Mouse (Mus musculus) MEL (cell line): ENCODE data around the gene Ermard.

ENCODE experiments used
- CHD2 ChIP-seq: IDR thresholded peaks from 2 replicates; pipeline ENCODE4 v1.6.1; 2011; ENCODE audit warnings: low read length, improper control_type of control experiment
- EP300 ChIP-seq, 2 experiments: IDR thresholded peaks; 2 replicates each; pipeline ENCODE4 v1.6.1; 2011; ENCODE audit warnings: improper control_type of control experiment in 2 of 2, low read length in 2 of 2, low read depth in 1 of 2, mild to moderate bottlenecking in 1 of 2
- HCFC1 ChIP-seq: IDR thresholded peaks from 2 replicates; pipeline ENCODE4 v1.6.1; 2012; ENCODE audit warnings: low read depth, mild to moderate bottlenecking, inconsistent platforms, low read length, improper control_type of control experiment, moderate library complexity
- MAFK ChIP-seq: IDR thresholded peaks from 2 replicates; pipeline ENCODE4 v1.6.1; 2011; ENCODE audit warnings: low read depth, mild to moderate bottlenecking, low read length, improper control_type of control experiment, borderline replicate concordance
- MEF2A ChIP-seq: IDR thresholded peaks from 2 replicates; pipeline ENCODE4 v1.6.1; 2014; ENCODE audit warnings: low read depth, mild to moderate bottlenecking, inconsistent platforms, low read length, improper control_type of control experiment; ENCODE audit not compliant: poor library complexity, insufficient replicate concordance, severe bottlenecking; ENCODE audit errors: extremely low read depth
- POLR2A ChIP-seq, 2 experiments: IDR thresholded peaks; 2 replicates each; pipeline ENCODE4 v1.6.1; 2011 to 2012; ENCODE audit warnings: low read length in 2 of 2, mild to moderate bottlenecking in 2 of 2, control low read depth in 1 of 2, improper control_type of control experiment in 1 of 2, low read depth in 1 of 2, moderate library complexity in 1 of 2; ENCODE audit not compliant: control insufficient read depth in 1 of 2, insufficient read depth in 1 of 2, poor library complexity in 1 of 2
- SMC3 ChIP-seq: IDR thresholded peaks from 2 replicates; pipeline ENCODE4 v1.6.1; 2011; ENCODE audit warnings: low read depth, low read length, improper control_type of control experiment
- USF1 ChIP-seq: IDR thresholded peaks from 2 replicates; pipeline ENCODE4 v1.6.1; 2014; ENCODE audit warnings: low read depth, mild to moderate bottlenecking, inconsistent platforms, low read length, improper control_type of control experiment, moderate library complexity
- USF2 ChIP-seq, 2 experiments: IDR thresholded peaks; 2 replicates each; pipeline ENCODE4 v1.6.1; 2011 to 2012; ENCODE audit warnings: improper control_type of control experiment in 2 of 2, low read length in 2 of 2, borderline replicate concordance in 1 of 2, inconsistent platforms in 1 of 2, low read depth in 1 of 2, mild to moderate bottlenecking in 1 of 2; ENCODE audit not compliant: insufficient read depth in 1 of 2

- TF ChIP-seq POLR2A (IDR thresholded peaks at IDR 0.05; ENCODE audit: control insufficient read depth in 1 of 2, insufficient read depth in 1 of 2, low read depth in 1 of 2, low read length in 2 of 2, poor library complexity in 1 of 2) (no peak), MAFK (no peak), MEF2A (no peak), EP300 (IDR thresholded peaks at IDR 0.05; ENCODE audit: low read depth in 1 of 2, low read length in 2 of 2) (no peak), USF2 (IDR thresholded peaks at IDR 0.05; ENCODE audit: borderline replicate concordance in 1 of 2, insufficient read depth in 1 of 2, low read depth in 1 of 2, low read length in 2 of 2) (no peak), SMC3 (no peak), USF1 (no peak), CHD2 (no peak), HCFC1 (no peak)
These were observed 47.2 kb downstream of the Ermard start for GRCm38 (mm10) chr17:15088166-15088565.
